Mouse (Mus musculus) hindbrain, embryonic 16.5 days (tissue): ENCODE measurements around the gene Prpf4b. TPM values are rescaled to one million over a fixed set of nuclear protein-coding genes. Genes with fewer than 3 reads are reported as not detected.
"Not testable (repeated sequence)": the region's sequence is repeated elsewhere in the genome, so short reads cannot be mapped to it uniquely, and the experiment has no call there.

Experiments used
- ATAC-seq: fragments of 200-750 bp; cut with Nextera tagmentation; 2 replicates; pipeline ENCODE4 v1.8.0; 2017; ENCODE audit warnings: moderate TSS enrichment, moderate library complexity
- H3K27ac ChIP-seq: fragments of 300-500 bp; sonication (generic); 2 replicates; pipeline ENCODE4 v1.5.1; 2014; ENCODE audit warnings: low read depth, mild to moderate bottlenecking, control low read depth, low read length, moderate library complexity
- H3K27me3 ChIP-seq: fragments of 300-500 bp; sonication (generic); replicated peaks from 2 replicates; pipeline ENCODE4 v1.6.1; 2014; ENCODE audit warnings: low read length; ENCODE audit not compliant: control insufficient read depth, insufficient read depth
- H3K36me3 ChIP-seq: fragments of 300-500 bp; sonication (generic); 2 replicates; pipeline ENCODE4 v1.6.1; 2014; ENCODE audit warnings: mild to moderate bottlenecking, low read length, moderate library complexity, mixed read lengths; ENCODE audit not compliant: control insufficient read depth, insufficient read depth
- H3K4me1 ChIP-seq: fragments of 300-500 bp; sonication (generic); 2 replicates; pipeline ENCODE4 v1.6.1; 2014; ENCODE audit warnings: low read depth, low read length; ENCODE audit not compliant: control insufficient read depth, insufficient read depth
- H3K4me2 ChIP-seq: fragments of 300-500 bp; sonication (generic); 2 replicates; pipeline ENCODE4 v1.6.1; 2014; ENCODE audit warnings: mild to moderate bottlenecking, low read length, control low read depth, moderate library complexity
- H3K4me3 ChIP-seq: fragments of 300-500 bp; sonication (generic); 2 replicates; pipeline ENCODE4 v1.5.1; 2014; ENCODE audit warnings: mild to moderate bottlenecking, low read length, control low read depth, moderate library complexity
- H3K9ac ChIP-seq: fragments of 300-500 bp; sonication (generic); 2 replicates; pipeline ENCODE4 v1.6.1; 2014; ENCODE audit warnings: low read depth, mild to moderate bottlenecking, control low read depth, low read length, moderate library complexity
- H3K9me3 ChIP-seq: fragments of 300-500 bp; sonication (generic); 2 replicates; pipeline ENCODE4 v1.6.1; 2014; ENCODE audit warnings: mild to moderate bottlenecking, low read length, moderate library complexity; ENCODE audit not compliant: control insufficient read depth
- WGBS: fragments of 180-500 bp; shearing (Covaris S2); extraction: QIAGEN DNeasy Blood & Tissue Kit; methylation state at CpG from one replicate; pipeline ENCODE4 v1.1.7; 2014; 5-methylcytosine and 5-hydroxymethylcytosine counted together
- polyA plus RNA-seq: library from polyadenylated mRNA; unstranded; fragments of >200 nt; fragmentation: Nextera tagmentation; extraction: Ambion mirVana; gene quantifications from 2 replicates; pipeline ENCODE4 v1.2.1, GENCODE M21; 2015

Gene Prpf4b
- polyA plus RNA-seq, 1 experiment from 2014 or later = 51.4 TPM

GRCm38 (mm10) chr13:34916520-34917167 lies 41.5 kb downstream of the Prpf4b start:
- Histone ChIP-seq H3K36me3 (no peaks in the 10 kb centered on the region), H3K27me3 (no peaks in the 10 kb centered on the region), H3K4me3 (peak overlapping the region; percentile 24), H3K4me2 (peak overlapping the region; percentile 56), H3K9me3 (no peaks in the 10 kb centered on the region), H3K27ac (no peak overlapping the region), H3K4me1 (no peaks in the 10 kb centered on the region), H3K9ac (no peak overlapping the region)
- 35% methylated on average over 32 of the region's 37 CpGs for WGBS
- peak; percentile 80 for ATAC-seq

GRCm38 (mm10) chr13:34924210-34924609 lies 49.1 kb downstream of the Prpf4b start, which contains the start of the genes Fam217a and 4933417A18Rik:
TSS of gene Fam217a (minus strand) at chr13:34924310.
TSS of gene 4933417A18Rik (plus strand) at chr13:34924409.
- no peak for ATAC-seq
- no peaks in the 10 kb centered on the region for H3K36me3 ChIP-seq
- no peak within 1 kb of the TSS for H3K27ac ChIP-seq
- no peak within 1 kb of the TSS for H3K4me3 ChIP-seq
- H3K9ac ChIP-seq = no peak within 1 kb of the TSS
- no peaks in the 10 kb centered on the region for H3K9me3 ChIP-seq
- no peak within 1 kb of the TSS for H3K4me2 ChIP-seq
- H3K4me1 ChIP-seq = no peaks in the 10 kb centered on the region
- WGBS = 83% methylated on average over 4 of the region's 4 CpGs
- H3K27me3 ChIP-seq = no peaks in the 10 kb centered on the region

- 69% methylated on average over 10 of the region's 10 CpGs for WGBS
- ATAC-seq = no peak
- no peaks in the 10 kb centered on the region for H3K9me3 ChIP-seq
- H3K27me3 ChIP-seq = no peaks in the 10 kb centered on the region
- no peak overlapping the region for H3K9ac ChIP-seq
- no peaks in the 10 kb centered on the region for H3K4me1 ChIP-seq
- H3K4me2 ChIP-seq = no peak overlapping the region
- H3K36me3 ChIP-seq = no peaks in the 10 kb centered on the region
- no peak overlapping the region for H3K4me3 ChIP-seq
- no peak overlapping the region for H3K27ac ChIP-seq
Measured at GRCm38 (mm10) chr13:34934931-34935644, 60.0 kb downstream of the Prpf4b start.

- Histone ChIP-seq H3K4me3 (no peak overlapping the region), H3K9me3 (no peaks in the 10 kb centered on the region), H3K4me2 (no peak overlapping the region), H3K36me3 (no peaks in the 10 kb centered on the region), H3K27me3 (no peaks in the 10 kb centered on the region), H3K4me1 (no peaks in the 10 kb centered on the region), H3K9ac (no peak overlapping the region), H3K27ac (no peak overlapping the region)
- no peak for ATAC-seq
Measured at GRCm38 (mm10) chr13:34942370-34942769, 67.3 kb downstream of the Prpf4b start.

- H3K4me1 ChIP-seq, H3K4me2 ChIP-seq, H3K4me3 ChIP-seq, H3K9ac ChIP-seq, H3K9me3 ChIP-seq, H3K27ac ChIP-seq, ATAC-seq, H3K36me3 ChIP-seq, H3K27me3 ChIP-seq: not testable (repeated sequence)
- WGBS = 98% methylated on average over 2 of the region's 2 CpGs
Measured at GRCm38 (mm10) chr13:34951437-34951836, 76.3 kb downstream of the Prpf4b start.

Other genes with a start within 250 kb of the Prpf4b start
- gene Pxdc1, start 221.8 kb upstream of the Prpf4b start, polyA plus RNA-seq = 11.7 and 12.2 TPM in 2 replicates
- gene Fam50b, start 140.5 kb upstream of the Prpf4b start, polyA plus RNA-seq = not detected in 2 replicates
- gene Fam217a, start 49.0 kb downstream of the Prpf4b start, polyA plus RNA-seq = 1.1 and 1.5 TPM in 2 replicates
- not detected in 2 replicates for gene 4933417A18Rik, start 49.1 kb downstream of the Prpf4b start, polyA plus RNA-seq
- 0.62 and 1.6 TPM in 2 replicates for gene Eci3, start 88.5 kb downstream of the Prpf4b start, polyA plus RNA-seq
- 111 and 121 TPM in 2 replicates for gene Eci2, start 151.8 kb downstream of the Prpf4b start, polyA plus RNA-seq